Mouse (Mus musculus): ENCODE measurements around the gene Lrit3. TPM values are rescaled to one million over a fixed set of nuclear protein-coding genes. Genes with fewer than 3 reads are reported as not detected.
A peak's percentile ranks its signal among the peaks of the same experiment; 100 is the strongest.
"Not testable (repeated sequence)": the region's sequence is repeated elsewhere in the genome, so short reads cannot be mapped to it uniquely, and the experiment has no call there.

Gene Lrit3
- total RNA-seq, 2 experiments from 2014 or later = 0.18 TPM; not detected in 1

GRCm38 (mm10) chr3:129782746-129783145 lies 21.1 kb downstream of the Lrit3 start:
- intact Hi-C loops (cut with DNase I) = no loop called here
- no peak for DNase-seq (ENCODE audit: low spot score in 2 of 2)

GRCm38 (mm10) chr3:129781435-129781834 lies 22.4 kb downstream of the Lrit3 start:
- DNase-seq (ENCODE audit: low spot score in 2 of 2) = no peak
- intact Hi-C loops (cut with DNase I) = no loop called here

GRCm38 (mm10) chr3:129771210-129771609 lies 32.6 kb downstream of the Lrit3 start:
- intact Hi-C loops (cut with DNase I) = no loop called here
- DNase-seq (ENCODE audit: low spot score in 2 of 2) = no peak

- no peak for DNase-seq (ENCODE audit: low spot score in 2 of 2)
- intact Hi-C loops (cut with DNase I) = no loop called here
These were observed 36.6 kb downstream of the Lrit3 start for GRCm38 (mm10) chr3:129766971-129767794.

- DNase-seq (ENCODE audit: low spot score in 2 of 2) = no peak
- intact Hi-C loops (cut with DNase I) = no loop called here
These were observed 37.7 kb downstream of the Lrit3 start for GRCm38 (mm10) chr3:129766106-129766505.

- DNase-seq (ENCODE audit: low spot score in 2 of 2); intact Hi-C loops (cut with DNase I): not testable (repeated sequence)
These were observed 46.2 kb downstream of the Lrit3 start for GRCm38 (mm10) chr3:129757599-129757998.

- intact Hi-C loops (cut with DNase I) = no loop called here
- peak in 1 of 2 experiments; percentile 11 for DNase-seq (ENCODE audit: low spot score in 2 of 2)
These were observed 48.9 kb downstream of the Lrit3 start, which contains the start of gene Egf for GRCm38 (mm10) chr3:129754650-129755604. Gene Egf, minus strand, starts transcription at chr3:129755316.

GRCm38 (mm10) chr3:129744803-129745202 lies 59.0 kb downstream of the Lrit3 start:
- intact Hi-C loops (cut with DNase I) = no loop called here
- DNase-seq (ENCODE audit: low spot score in 2 of 2) = no peak

- intact Hi-C loops (cut with DNase I) = no loop called here
- DNase-seq (ENCODE audit: low spot score in 2 of 2) = no peak
These were observed 61.0 kb downstream of the Lrit3 start for GRCm38 (mm10) chr3:129742781-129743180.

GRCm38 (mm10) chr3:129738291-129739183 lies 65.3 kb downstream of the Lrit3 start:
- intact Hi-C loops (cut with DNase I) = no loop called here
- DNase-seq (ENCODE audit: low spot score in 2 of 2) = no peak

Other genes starting within 250 kb of the Lrit3 start
- gene Egf, start 48.7 kb downstream of the Lrit3 start, total RNA-seq (2021) = 1 to 10 TPM; 1.2 to 2.0 TPM
- 1 to 10 TPM in 1 of 2 experiments, under 1 TPM in 1; 0.53 to 1.1 TPM for gene Rrh, start 18.6 kb upstream of the Lrit3 start, total RNA-seq (2021)
- gene Gar1, start 27.4 kb upstream of the Lrit3 start, total RNA-seq (2021) = 10 to 100 TPM; 35.9 to 44.2 TPM
- gene Cfi, start 31.9 kb upstream of the Lrit3 start, total RNA-seq (2021) = not detected
- gene Pla2g12a, start 74.6 kb upstream of the Lrit3 start, total RNA-seq (2021) = 10 to 100 TPM; 15.4 to 18.9 TPM
- gene Casp6, start 97.4 kb upstream of the Lrit3 start, total RNA-seq (2021) = 1 to 10 TPM; 6.0 to 9.7 TPM
- gene Mcub, start 166.2 kb upstream of the Lrit3 start, total RNA-seq (2021) = 1 to 10 TPM in 1 of 2 experiments, under 1 TPM in 1; 0.99 to 1.9 TPM

Measured in left cerebral cortex, postnatal 25 days (tissue).